Mouse (Mus musculus): ENCODE results near the gene Traf4.

The Traf4 gene

GRCm38 (mm10) chr11:78167257-78167959 is 2.0 kb upstream of the Traf4 start:
- no peak for DNase-seq (ENCODE audit: low read depth, low spot score)

- no peak for DNase-seq (ENCODE audit: low read depth, low spot score)
These were observed 1.3 kb upstream of the Traf4 start for GRCm38 (mm10) chr11:78166640-78167039.

- DNase-seq (ENCODE audit: low read depth, low spot score), result no peak
These were observed 772 bp upstream of the Traf4 start for GRCm38 (mm10) chr11:78166161-78166560.

GRCm38 (mm10) chr11:78165761-78166109 is 346 bp upstream of the Traf4 start:
- DNase-seq (ENCODE audit: low read depth, low spot score), result no peak

- no peak for DNase-seq (ENCODE audit: low read depth, low spot score)
These were observed 825 bp downstream of the Traf4 start for GRCm38 (mm10) chr11:78164604-78164923.

GRCm38 (mm10) chr11:78163681-78164603 is 1.4 kb downstream of the Traf4 start:
- DNase-seq (ENCODE audit: low read depth, low spot score), result peak; percentile 88

- no peak for DNase-seq (ENCODE audit: low read depth, low spot score)
These were observed 2.3 kb downstream of the Traf4 start for GRCm38 (mm10) chr11:78163045-78163444.

- no peak for DNase-seq (ENCODE audit: low read depth, low spot score)
These were observed 2.9 kb downstream of the Traf4 start for GRCm38 (mm10) chr11:78162504-78162903.

GRCm38 (mm10) chr11:78161968-78162367 is 3.4 kb downstream of the Traf4 start:
- no peak for DNase-seq (ENCODE audit: low read depth, low spot score)

GRCm38 (mm10) chr11:78161169-78161568 is 4.2 kb downstream of the Traf4 start:
- no peak for DNase-seq (ENCODE audit: low read depth, low spot score)

GRCm38 (mm10) chr11:78160675-78161074 is 4.7 kb downstream of the Traf4 start:
- DNase-seq (ENCODE audit: low read depth, low spot score), result no peak

- no peak for DNase-seq (ENCODE audit: low read depth, low spot score)
These were observed 5.2 kb downstream of the Traf4 start for GRCm38 (mm10) chr11:78160171-78160570.

- DNase-seq (ENCODE audit: low read depth, low spot score), result no peak
These were observed 5.8 kb downstream of the Traf4 start for GRCm38 (mm10) chr11:78159557-78159956.

- DNase-seq (ENCODE audit: low read depth, low spot score), result peak; percentile 91
These were observed 6.3 kb downstream of the Traf4 start for GRCm38 (mm10) chr11:78159096-78159495.

GRCm38 (mm10) chr11:78156156-78156699 is 9.2 kb downstream of the Traf4 start:
- DNase-seq (ENCODE audit: low read depth, low spot score), result no peak

- no peak for DNase-seq (ENCODE audit: low read depth, low spot score)
These were observed 9.7 kb downstream of the Traf4 start for GRCm38 (mm10) chr11:78155674-78156073.

- DNase-seq (ENCODE audit: low read depth, low spot score), result no peak
These were observed 11.6 kb downstream of the Traf4 start for GRCm38 (mm10) chr11:78153778-78154177.

- DNase-seq (ENCODE audit: low read depth, low spot score), result no peak
These were observed 12.8 kb downstream of the Traf4 start for GRCm38 (mm10) chr11:78152299-78153231.

GRCm38 (mm10) chr11:78151161-78151560 is 14.2 kb downstream of the Traf4 start:
- peak; percentile 52 for DNase-seq (ENCODE audit: low read depth, low spot score)

GRCm38 (mm10) chr11:78146707-78147543 is 18.5 kb downstream of the Traf4 start:
- DNase-seq (ENCODE audit: low read depth, low spot score), result no peak

GRCm38 (mm10) chr11:78146168-78146567 is 19.2 kb downstream of the Traf4 start:
- no peak for DNase-seq (ENCODE audit: low read depth, low spot score)
